Comparison of ENCODE assay signal across 16 mouse cellular contexts in the genomic region with DNA sequence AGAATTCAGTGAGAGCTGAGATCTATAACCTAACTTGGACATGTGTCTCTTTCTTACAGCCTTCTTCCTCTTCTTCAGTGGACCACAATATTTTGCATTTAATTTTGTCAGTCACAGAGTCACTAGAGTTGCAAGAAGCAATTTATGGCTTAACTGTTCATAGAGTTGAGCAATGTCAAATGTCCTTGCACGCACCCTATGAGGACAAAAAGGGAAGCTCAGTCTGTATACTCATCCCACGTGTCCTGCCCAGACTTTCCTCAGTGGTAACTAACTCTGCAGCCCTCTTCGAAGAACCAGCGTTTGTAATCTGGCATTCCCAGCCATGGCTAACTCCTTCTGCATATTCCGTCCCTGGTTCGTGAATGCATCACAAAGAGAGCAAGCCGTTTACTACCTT. TPM values are rescaled to one million over a fixed set of nuclear protein-coding genes. Genes with fewer than 3 reads are reported as not detected.
DNase-seq lines count a peak whose midpoint lies in the region; ATAC-seq and TF ChIP-seq lines count a peak whose summit lies in the region.
"Had no signal": no experiment of that assay in that cellular context is flagged by ENCODE, and none has a peak within 500 bp of the region (broad histone marks: within the 10 kb centered on the region; RNA-seq: fewer than 3 reads in every experiment).

No protein-coding gene starts in this region.

- H3K79me2 ChIP-seq in MEL (ENCODE audit: control insufficient read depth, insufficient read depth, low read length, poor library complexity), result no peaks in the 10 kb centered on the region

- H3K9ac ChIP-seq in liver, embryonic 13.5 days, result no peak overlapping the region
- no peak overlapping the region for H3K9ac ChIP-seq in liver, embryonic 11.5 days (ENCODE audit: low read depth, low read length)
- no peak overlapping the region for H3K9ac ChIP-seq in MEL (ENCODE audit: control insufficient read depth, low read depth, low read length, poor library complexity, severe bottlenecking)
- H3K9ac ChIP-seq: embryonic facial prominence, embryonic 12.5 days; kidney, embryonic 15.5 days had no signal

- TF ChIP-seq EP300 in MEL (IDR thresholded peaks at IDR 0.05; ENCODE audit: low read depth in 1 of 2, low read length in 2 of 2), result no peak

- no peaks in the 10 kb centered on the region for H3K36me3 ChIP-seq in liver, embryonic 13.5 days
- H3K36me3 ChIP-seq in liver, embryonic 11.5 days (ENCODE audit: control insufficient read depth, insufficient read depth, low read length), result no peaks in the 10 kb centered on the region
- peaks cover 0 to 20% of the 10 kb centered on the region in 2 experiments; a peak in 2 of 4 replicates for H3K36me3 ChIP-seq in MEL (ENCODE audit: control insufficient read depth in 1 of 2, insufficient read depth in 2 of 2, low read length in 2 of 2)
- H3K36me3 ChIP-seq: embryonic facial prominence, embryonic 12.5 days; forebrain, embryonic 10.5 days; hindbrain, embryonic 10.5 days; kidney, embryonic 15.5 days had no signal

- DNase-seq in liver, embryonic 13.5 days, result no peak
- DNase-seq in liver, embryonic 11.5 days (ENCODE audit: low spot score), result no peak
- DNase-seq in MEL (ENCODE audit: low read depth, low spot score), result peak; percentile 30
- DNase-seq in left cerebral cortex, postnatal 25 days (ENCODE audit: low spot score in 2 of 2), result no peak
- DNase-seq in gastrocnemius, adult 18-20 months (ENCODE audit: low spot score), result no peak
- DNase-seq: cerebellum, postnatal 25 days had no signal

- H3K4me3 ChIP-seq in liver, embryonic 13.5 days (replicated peaks), result no peak overlapping the region
- no peak overlapping the region for H3K4me3 ChIP-seq in liver, embryonic 11.5 days (ENCODE audit: low read depth, low read length)
- H3K4me3 ChIP-seq in MEL (ENCODE audit: control insufficient read depth in 1 of 2, insufficient read depth in 1 of 2, low read depth in 2 of 2, low read length in 2 of 2), result no peak overlapping the region
- H3K4me3 ChIP-seq: embryonic facial prominence, embryonic 12.5 days; forebrain, embryonic 10.5 days; hindbrain, embryonic 10.5 days; kidney, embryonic 15.5 days had no signal

- 0 out of 2 replicates have a peak, but pooled peaks have one; percentile 41 for ATAC-seq in liver, embryonic 13.5 days (ENCODE audit: low read depth)
- no peak for ATAC-seq in liver, embryonic 11.5 days (replicated peaks; ENCODE audit: low FRiP score)
- ATAC-seq in granulocyte monocyte progenitor cell, adult 5-6 weeks (replicated peaks; ENCODE audit: poor library complexity, severe bottlenecking), result peak; percentile 89
- ATAC-seq in megakaryocyte progenitor cell, adult 5-6 weeks (replicated peaks; ENCODE audit: poor library complexity), result peak; percentile 85
- ATAC-seq: activated CD4-positive, CD25-positive, alpha-beta regulatory T cell, adult 4 months; inflammation-experienced regulatory T-cells, adult 6 months had no signal

- no peaks in the 10 kb centered on the region for H3K9me3 ChIP-seq in liver, embryonic 13.5 days (replicated peaks)
- H3K9me3 ChIP-seq in liver, embryonic 11.5 days (ENCODE audit: control insufficient read depth, low read length), result no peaks in the 10 kb centered on the region
- H3K9me3 ChIP-seq in MEL (replicated peaks; ENCODE audit: insufficient read depth, low read length), result no peaks in the 10 kb centered on the region
- H3K9me3 ChIP-seq: embryonic facial prominence, embryonic 12.5 days; forebrain, embryonic 10.5 days; hindbrain, embryonic 10.5 days; kidney, embryonic 15.5 days had no signal

- H3K27ac ChIP-seq in liver, embryonic 13.5 days, result no peak overlapping the region
- no peak overlapping the region for H3K27ac ChIP-seq in liver, embryonic 11.5 days (ENCODE audit: low read depth, low read length)
- H3K27ac ChIP-seq in MEL (ENCODE audit: control insufficient read depth, low read depth, low read length), result no peak overlapping the region
- H3K27ac ChIP-seq: embryonic facial prominence, embryonic 12.5 days; forebrain, embryonic 10.5 days; hindbrain, embryonic 10.5 days; kidney, embryonic 15.5 days had no signal

- no peak for TF ChIP-seq POLR2A in MEL (IDR thresholded peaks at IDR 0.05; ENCODE audit: control insufficient read depth in 1 of 2, insufficient read depth in 1 of 2, low read depth in 1 of 2, low read length in 2 of 2, poor library complexity in 1 of 2)

- H3K4me1 ChIP-seq in liver, embryonic 13.5 days (replicated peaks), result peaks cover 14% of the 10 kb centered on the region
- H3K4me1 ChIP-seq in liver, embryonic 11.5 days (replicated peaks; ENCODE audit: control insufficient read depth, insufficient read depth, low read length), result no peaks in the 10 kb centered on the region
- peaks cover 12 to 20% of the 10 kb centered on the region in 2 experiments for H3K4me1 ChIP-seq in MEL (ENCODE audit: control insufficient read depth in 1 of 2, insufficient read depth in 2 of 2, low read length in 2 of 2)
- H3K4me1 ChIP-seq: embryonic facial prominence, embryonic 12.5 days; forebrain, embryonic 10.5 days; hindbrain, embryonic 10.5 days had no signal

- H3K4me2 ChIP-seq in liver, embryonic 13.5 days, result no peak overlapping the region
- H3K4me2 ChIP-seq in liver, embryonic 11.5 days, result no peak overlapping the region
- H3K4me2 ChIP-seq: embryonic facial prominence, embryonic 12.5 days; kidney, embryonic 15.5 days had no signal

- intact Hi-C loops in left cerebral cortex, postnatal 25 days (cut with DNase I), result no loop called here

- TF ChIP-seq CTCF in MEL (IDR thresholded peaks at IDR 0.05 in 2 of 3, conservative IDR thresholded peaks at IDR 0.05 in 1 of 3; ENCODE audit: control insufficient read depth in 1 of 3, insufficient read depth in 1 of 3, low read depth in 2 of 3, low read length in 3 of 3, poor library complexity in 1 of 3, severe bottlenecking in 1 of 3), result no peak

- WGBS in liver, embryonic 13.5 days (ENCODE audit: insufficient replicate concordance), result 37% methylated on average over 7 of the region's 7 CpGs
- WGBS in liver, embryonic 11.5 days, result 57% methylated on average over 7 of the region's 7 CpGs

- no peaks in the 10 kb centered on the region for H3K27me3 ChIP-seq in liver, embryonic 13.5 days
- no peaks in the 10 kb centered on the region for H3K27me3 ChIP-seq in liver, embryonic 11.5 days (replicated peaks; ENCODE audit: control insufficient read depth, insufficient read depth, low read length)
- H3K27me3 ChIP-seq in MEL (ENCODE audit: control insufficient read depth in 1 of 2, insufficient read depth in 2 of 2, low read length in 2 of 2), result no peaks in the 10 kb centered on the region
- H3K27me3 ChIP-seq: embryonic facial prominence, embryonic 12.5 days; kidney, embryonic 15.5 days had no signal

- no peak for TF ChIP-seq RAD21 in MEL (IDR thresholded peaks at IDR 0.05; ENCODE audit: low read depth, low read length)

TF ChIP-seq in MEL, 35 proteins besides CTCF, POLR2A, EP300 and RAD21:
- no peak for TF ChIP-seq MYC (IDR thresholded peaks at IDR 0.05; ENCODE audit: low read depth, low read length)
- TF ChIP-seq SIN3A (IDR thresholded peaks at IDR 0.05; ENCODE audit: low read length), result no peak
- TF ChIP-seq ETS1 (IDR thresholded peaks at IDR 0.05; ENCODE audit: low read depth, low read length), result no peak
- no peak for TF ChIP-seq TBP (IDR thresholded peaks at IDR 0.05; ENCODE audit: low read depth, low read length)
- no peak for TF ChIP-seq USF2 (IDR thresholded peaks at IDR 0.05; ENCODE audit: borderline replicate concordance in 1 of 2, insufficient read depth in 1 of 2, low read depth in 1 of 2, low read length in 2 of 2)
- TF ChIP-seq ZKSCAN1 (IDR thresholded peaks at IDR 0.05; ENCODE audit: low read depth, low read length), result no peak
- TF ChIP-seq CHD2 (IDR thresholded peaks at IDR 0.05; ENCODE audit: low read length), result no peak
- no peak for TF ChIP-seq GATA1 (IDR thresholded peaks at IDR 0.05; ENCODE audit: low read depth, low read length)
- TF ChIP-seq HCFC1 (IDR thresholded peaks at IDR 0.05; ENCODE audit: low read depth, low read length), result no peak
- no peak for TF ChIP-seq JUND (IDR thresholded peaks at IDR 0.05; ENCODE audit: low read depth, low read length)
- no peak for TF ChIP-seq USF1 (IDR thresholded peaks at IDR 0.05; ENCODE audit: low read depth, low read length)
- TF ChIP-seq TCF12 (IDR thresholded peaks at IDR 0.05; ENCODE audit: low read depth, low read length), result no peak
- TF ChIP-seq MXI1 (IDR thresholded peaks at IDR 0.05; ENCODE audit: low read depth, low read length), result no peak

RNA-seq across cellular contexts. Expression of gene Mmp27, which starts 3.8 kb away (rescaled TPM):
- 0.09 and 0.19 TPM in 2 replicates for polyA plus RNA-seq in liver, embryonic 13.5 days (2015; fragmentation: Nextera tagmentation; extraction: Ambion mirVana)
- polyA plus RNA-seq in liver, embryonic 11.5 days (2014; fragmentation: Nextera tagmentation; extraction: Ambion mirVana), result not detected in 2 replicates
- 0.27 TPM in 1 of 2 replicates, not detected in the other for total RNA-seq in MEL (2012; rRNA removed)
- not detected for polyA plus RNA-seq in MEL (2012; ENCODE audit: insufficient read depth in 1 of 2, insufficient read length in 2 of 2, low read depth in 1 of 2, low replicate concordance in 2 of 2, missing spikeins in 1 of 2)
- not detected in 2 replicates for total RNA-seq in granulocyte monocyte progenitor cell, adult 5-6 weeks (2014; fragmentation: Nextera tagmentation)
- 0.47 TPM in 1 of 2 replicates, not detected in the other for total RNA-seq in granulocyte monocyte progenitor cell, adult 5-6 weeks (2017)
- not detected in 2 replicates for total RNA-seq in megakaryocyte progenitor cell, adult 5-6 weeks (2015)
- 0.25 TPM in 1 of 2 replicates, not detected in the other for total RNA-seq in megakaryocyte progenitor cell, adult 5-6 weeks (2017)
- not detected for total RNA-seq in left cerebral cortex, postnatal 25 days (2021)
- total RNA-seq in gastrocnemius, adult 18-20 months (2021), result under 1 TPM in 1 of 2 experiments, not detected in 1; 0.23 TPM
- total RNA-seq: layer of hippocampus, adult 8-10 months; left cerebral cortex, adult 8-10 months had no signal
- polyA plus RNA-seq: activated CD4-positive, CD25-positive, alpha-beta regulatory T cell, adult 4 months; embryonic facial prominence, embryonic 12.5 days; forebrain, embryonic 10.5 days; hindbrain, embryonic 10.5 days; inflammation-experienced regulatory T-cells, adult 6 months; kidney, embryonic 15.5 days had no signal

RNA-seq across cellular contexts. Expression of gene Mmp8, which starts 9.1 kb away (rescaled TPM):
- polyA plus RNA-seq in liver, embryonic 13.5 days (2015; fragmentation: Nextera tagmentation; extraction: Ambion mirVana), result 1.8 and 2.3 TPM in 2 replicates
- polyA plus RNA-seq in liver, embryonic 11.5 days (2014; fragmentation: Nextera tagmentation; extraction: Ambion mirVana), result 0.48 and 0.61 TPM in 2 replicates
- total RNA-seq in MEL (2012; rRNA removed), result not detected in 2 replicates
- not detected for polyA plus RNA-seq in MEL (2012; ENCODE audit: insufficient read depth in 1 of 2, insufficient read length in 2 of 2, low read depth in 1 of 2, low replicate concordance in 2 of 2, missing spikeins in 1 of 2)
- 2.3 and 4.7 TPM in 2 replicates for total RNA-seq in granulocyte monocyte progenitor cell, adult 5-6 weeks (2014; fragmentation: Nextera tagmentation)
- total RNA-seq in granulocyte monocyte progenitor cell, adult 5-6 weeks (2017), result 14.0 and 15.2 TPM in 2 replicates
- total RNA-seq in megakaryocyte progenitor cell, adult 5-6 weeks (2015), result 15.8 and 18.2 TPM in 2 replicates
- total RNA-seq in megakaryocyte progenitor cell, adult 5-6 weeks (2017), result 13.2 and 18.4 TPM in 2 replicates
- total RNA-seq in left cerebral cortex, postnatal 25 days (2021), result not detected
- total RNA-seq in gastrocnemius, adult 18-20 months (2021), result not detected
- total RNA-seq: layer of hippocampus, adult 8-10 months; left cerebral cortex, adult 8-10 months had no signal
- polyA plus RNA-seq: inflammation-experienced regulatory T-cells, adult 6 months had no signal
